ENCODE assay signal across 8 mouse cellular contexts in the genomic region with DNA sequence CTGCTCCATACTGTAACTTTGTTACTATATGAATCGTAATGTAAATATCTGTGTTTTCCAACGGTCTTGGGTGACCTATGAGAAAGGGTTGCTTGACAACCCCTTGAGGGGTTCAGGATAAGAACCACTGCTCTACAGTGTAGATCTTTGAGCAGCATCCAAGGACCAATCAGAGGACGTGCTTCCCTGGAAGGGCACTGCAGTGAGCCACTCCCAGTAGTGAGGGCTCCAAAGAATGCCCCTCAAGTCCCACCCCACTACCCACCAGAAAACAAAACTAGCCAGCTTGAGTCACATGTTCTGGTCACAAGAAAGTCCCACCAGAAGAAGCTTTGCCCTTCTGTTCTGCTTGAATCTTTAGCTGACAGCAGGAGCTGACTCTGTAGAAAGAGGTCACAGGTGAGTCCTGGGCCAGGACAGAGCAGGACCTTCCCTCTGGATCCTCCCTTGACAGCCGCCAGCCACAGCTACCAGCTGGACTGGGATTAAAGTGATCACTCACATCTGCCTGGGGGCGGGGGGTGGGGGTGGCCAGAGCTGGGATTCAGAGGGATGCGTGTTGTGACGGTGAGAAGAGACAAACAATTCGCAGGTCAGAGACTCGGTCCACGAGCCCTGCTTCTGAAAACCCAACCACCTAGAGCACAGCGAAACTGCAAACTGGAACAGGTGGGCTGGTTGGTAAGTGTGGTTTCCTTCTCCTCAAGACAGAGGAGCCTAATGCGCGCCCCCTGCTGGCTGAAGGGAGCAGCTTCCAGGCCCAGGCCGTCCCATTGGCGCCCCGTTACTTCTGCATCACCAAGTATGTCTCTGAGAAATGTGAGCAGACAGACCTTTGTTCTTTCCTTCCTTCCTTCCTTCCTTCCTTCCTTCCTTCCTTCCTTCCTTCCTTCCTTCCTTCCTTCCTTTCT. TPM values are rescaled to one million over a fixed set of nuclear protein-coding genes. Genes with fewer than 3 reads are reported as not detected.
DNase-seq lines count a peak whose midpoint lies in the region; ATAC-seq and TF ChIP-seq lines count a peak whose summit lies in the region.

No protein-coding gene starts in this region.

- no peaks in the 10 kb centered on the region for H3K9me3 ChIP-seq in E14TG2a.4 (ENCODE audit: low read length)
- H3K9me3 ChIP-seq in forebrain, embryonic 10.5 days: no peaks in the 10 kb centered on the region
- H3K9me3 ChIP-seq in lung, postnatal 0 days (ENCODE audit: low read length): no peaks in the 10 kb centered on the region

- no peak for TF ChIP-seq POLR2A in brain, embryonic 14.5 days (IDR thresholded peaks at IDR 0.05; ENCODE audit: borderline replicate concordance, extremely low read depth, insufficient read depth, insufficient read length, poor library complexity, severe bottlenecking)

- intact Hi-C loops in heart, postnatal 14 days (cut with DNase I): loop anchor here (1.0 to 5.0 kb wide), 2 partner anchors 67 to 240 kb away; no protein-coding TSS in a partner anchor

- DNase-seq in brain, embryonic 14.5 days (ENCODE audit: low read depth): peak; percentile 91
- peak; percentile 87 for DNase-seq in forebrain, embryonic 10.5 days (ENCODE audit: extremely low spot score, low spot score)
- peak; percentile 85 to 89 for DNase-seq in heart, postnatal 14 days
- peak; percentile 68 to 87 for DNase-seq in layer of hippocampus, adult 8-10 months (ENCODE audit: low spot score in 2 of 2)
- peak; percentile 81 for DNase-seq in lung, postnatal 0 days (ENCODE audit: low spot score)
- DNase-seq in retina, adult 2 months (ENCODE audit: low read depth, low spot score): peak; percentile 49
- peak; percentile 78 to 96 for DNase-seq in thymus, postnatal 10 days (ENCODE audit: low spot score in 2 of 2)

- TF ChIP-seq EP300 in lung, postnatal 0 days (IDR thresholded peaks at IDR 0.05): no peak

- peak overlapping the region; percentile 30; the same call in 1 of the 2 replicates for H3K4me2 ChIP-seq in lung, postnatal 0 days (replicated peaks; ENCODE audit: low read depth, low read length)

- WGBS in forebrain, embryonic 10.5 days: 16% methylated on average over 16 of the region's 16 CpGs
- 13% methylated on average over 16 of the region's 16 CpGs for WGBS in lung, postnatal 0 days

- H3K27me3 ChIP-seq in E14TG2a.4 (ENCODE audit: insufficient read depth, low read length): peaks cover 20% of the 10 kb centered on the region
- peaks cover 11% of the 10 kb centered on the region for H3K27me3 ChIP-seq in forebrain, embryonic 10.5 days (ENCODE audit: poor library complexity, severe bottlenecking)
- no peaks in the 10 kb centered on the region for H3K27me3 ChIP-seq in lung, postnatal 0 days (replicated peaks; ENCODE audit: insufficient read depth, low read length)

- no peaks in the 10 kb centered on the region for H3K36me3 ChIP-seq in E14TG2a.4 (ENCODE audit: insufficient read depth, low read length)
- H3K36me3 ChIP-seq in forebrain, embryonic 10.5 days (replicated peaks): no peaks in the 10 kb centered on the region
- H3K36me3 ChIP-seq in lung, postnatal 0 days (ENCODE audit: insufficient read depth, low read length): no peaks in the 10 kb centered on the region

- ATAC-seq in lung, postnatal 0 days: peak; percentile 89

- H3K4me1 ChIP-seq in E14TG2a.4 (replicated peaks; ENCODE audit: low read depth, low read length): peaks cover 32% of the 10 kb centered on the region
- H3K4me1 ChIP-seq in forebrain, embryonic 10.5 days: peaks cover 10% of the 10 kb centered on the region
- H3K4me1 ChIP-seq in lung, postnatal 0 days (ENCODE audit: insufficient read depth, low read depth, low read length): no peaks in the 10 kb centered on the region

- H3K27ac ChIP-seq in forebrain, embryonic 10.5 days: no peak overlapping the region
- H3K27ac ChIP-seq in lung, postnatal 0 days (ENCODE audit: low read length): peak overlapping the region; percentile 58

- H3K9ac ChIP-seq in lung, postnatal 0 days (replicated peaks; ENCODE audit: low read depth): no peak overlapping the region

- 0 out of 2 replicates have a peak overlapping the region, but pooled peaks have one; percentile 11 for H3K4me3 ChIP-seq in E14TG2a.4 (replicated peaks; ENCODE audit: low read length)
- no peak overlapping the region for H3K4me3 ChIP-seq in forebrain, embryonic 10.5 days
- no peak overlapping the region for H3K4me3 ChIP-seq in lung, postnatal 0 days (ENCODE audit: low read depth, low read length)

- peak; percentile 90 for TF ChIP-seq CTCF in E14TG2a.4 (conservative IDR thresholded peaks at IDR 0.05; ENCODE audit: low read length)
- peak; percentile 98 for TF ChIP-seq CTCF in brain, embryonic 14.5 days (IDR thresholded peaks at IDR 0.05; ENCODE audit: borderline replicate concordance, extremely low read depth, insufficient read depth, insufficient read length)
- peak; percentile 92 for TF ChIP-seq CTCF in lung, postnatal 0 days (IDR thresholded peaks at IDR 0.05)

RNA-seq across cellular contexts. Expression of gene Kctd17, which starts 6.1 kb away (rescaled TPM):
- polyA plus RNA-seq in brain, embryonic 14.5 days (2012; rRNA removed): 259 and 385 TPM in 2 replicates
- polyA plus RNA-seq in forebrain, embryonic 10.5 days (2016; fragmentation: Nextera tagmentation; extraction: Ambion mirVana): 56.8 and 57.1 TPM in 2 replicates
- total RNA-seq in heart, postnatal 14 days (2021): 10 to 100 TPM; 53.9 to 54.3 TPM
- total RNA-seq in layer of hippocampus, adult 8-10 months (2022): 100 to 1,000 TPM; 245 to 269 (median 260) TPM
- polyA plus RNA-seq in lung, postnatal 0 days (2015; fragmentation: Nextera tagmentation; extraction: Ambion mirVana): 23.4 and 27.4 TPM in 2 replicates

RNA-seq across cellular contexts. Expression of gene Mpst, which starts 16.1 kb away (rescaled TPM):
- 83.4 and 130 TPM in 2 replicates for polyA plus RNA-seq in brain, embryonic 14.5 days (2012; rRNA removed)
- polyA plus RNA-seq in forebrain, embryonic 10.5 days (2016; fragmentation: Nextera tagmentation; extraction: Ambion mirVana): 0.90 and 2.0 TPM in 2 replicates
- total RNA-seq in heart, postnatal 14 days (2021): 10 to 100 TPM; 28.1 to 31.0 TPM
- total RNA-seq in layer of hippocampus, adult 8-10 months (2022): 10 to 100 TPM; 23.1 to 38.1 (median 30.3) TPM
- polyA plus RNA-seq in lung, postnatal 0 days (2015; fragmentation: Nextera tagmentation; extraction: Ambion mirVana): 4.1 TPM in 2 replicates

RNA-seq across cellular contexts. Expression of gene Tst, which starts 16.6 kb away (rescaled TPM):
- 12.4 and 16.2 TPM in 2 replicates for polyA plus RNA-seq in brain, embryonic 14.5 days (2012; rRNA removed)
- 11.8 and 11.9 TPM in 2 replicates for polyA plus RNA-seq in forebrain, embryonic 10.5 days (2016; fragmentation: Nextera tagmentation; extraction: Ambion mirVana)
- total RNA-seq in heart, postnatal 14 days (2021): 10 to 100 TPM; 11.2 to 13.7 TPM
- total RNA-seq in layer of hippocampus, adult 8-10 months (2022): 10 to 100 TPM; 36.9 to 47.4 (median 42.3) TPM
- 160 and 171 TPM in 2 replicates for polyA plus RNA-seq in lung, postnatal 0 days (2015; fragmentation: Nextera tagmentation; extraction: Ambion mirVana)

RNA-seq across cellular contexts. Expression of gene Tex33, which starts 26.6 kb away (rescaled TPM):
- not detected in 2 replicates for polyA plus RNA-seq in brain, embryonic 14.5 days (2012; rRNA removed)
- not detected in 2 replicates for polyA plus RNA-seq in forebrain, embryonic 10.5 days (2016; fragmentation: Nextera tagmentation; extraction: Ambion mirVana)
- total RNA-seq in heart, postnatal 14 days (2021): not detected
- not detected for total RNA-seq in layer of hippocampus, adult 8-10 months (2022)
- polyA plus RNA-seq in lung, postnatal 0 days (2015; fragmentation: Nextera tagmentation; extraction: Ambion mirVana): not detected in 2 replicates

RNA-seq across cellular contexts. Expression of gene Tmprss6, which starts 46.1 kb away (rescaled TPM):
- polyA plus RNA-seq in brain, embryonic 14.5 days (2012; rRNA removed): 0.14 and 0.22 TPM in 2 replicates
- polyA plus RNA-seq in forebrain, embryonic 10.5 days (2016; fragmentation: Nextera tagmentation; extraction: Ambion mirVana): 0.30 and 0.39 TPM in 2 replicates
- total RNA-seq in heart, postnatal 14 days (2021): not detected
- 1 to 10 TPM; 1.7 to 3.1 (median 2.9) TPM for total RNA-seq in layer of hippocampus, adult 8-10 months (2022)
- 0.20 and 0.23 TPM in 2 replicates for polyA plus RNA-seq in lung, postnatal 0 days (2015; fragmentation: Nextera tagmentation; extraction: Ambion mirVana)

Comparison
In these comparisons a context has a peak if more than half of its experiments do, and no peak if none do; other contexts are left out.
1. RNA of gene Mpst, which starts 16.1 kb away (polyA plus RNA-seq): 83.4 to 130 TPM in brain, embryonic 14.5 days; 4.1 TPM in lung, postnatal 0 days and 0.90 to 2.0 TPM in forebrain, embryonic 10.5 days; every median in the first group is over 10 times any median in the second.
2. Peak in every context shown above with its lines, with median percentiles within 50 percentile points of each other: CTCF ChIP-seq and DNase-seq.